Mouse (Mus musculus): ENCODE data around the gene Stat6. TPM values are rescaled to one million over a fixed set of nuclear protein-coding genes. Genes with fewer than 3 reads are reported as not detected.

Gene Stat6
- polyA plus RNA-seq (2012; rRNA removed): 18.8 and 20.1 TPM in 2 replicates

DNA sequence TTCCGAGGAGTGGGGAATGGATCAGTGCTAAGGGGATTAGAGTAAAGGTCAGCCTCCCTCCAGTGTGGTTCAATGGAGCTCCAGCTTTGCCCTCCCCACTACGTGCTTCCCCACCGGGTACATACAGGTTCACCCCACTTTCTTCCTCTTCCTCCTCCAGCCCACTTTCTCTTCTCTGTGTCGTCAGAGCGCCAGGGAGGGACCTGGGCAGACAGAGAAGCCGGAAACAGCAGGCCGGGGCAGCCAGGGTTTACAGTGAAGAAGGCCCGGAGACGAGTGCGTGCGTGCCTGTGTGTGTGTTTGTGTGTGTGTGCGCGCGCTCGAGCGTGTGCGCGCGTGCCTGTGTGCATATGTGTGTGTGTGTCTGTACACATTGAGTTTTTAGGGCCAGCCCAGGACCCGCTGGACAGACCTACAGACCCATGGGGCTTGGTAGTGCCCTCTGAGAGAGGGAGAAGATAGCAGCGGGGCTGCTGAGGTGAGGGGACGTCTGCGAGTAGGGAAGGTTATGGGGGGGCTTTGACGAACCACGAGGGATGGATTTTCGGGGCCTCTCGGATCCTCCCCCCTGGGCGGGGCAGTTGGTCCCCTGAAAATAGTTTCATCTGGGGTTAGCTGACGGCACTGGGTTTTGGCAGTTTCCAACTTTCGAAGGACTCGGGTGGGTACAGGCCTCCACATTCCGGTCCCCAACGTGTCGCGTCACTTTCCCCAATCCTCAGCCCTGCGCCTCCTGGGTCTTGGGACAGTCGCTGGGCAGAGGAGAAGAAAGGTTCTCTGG lies at the start of gene Stat6:
Stat6 (plus strand) TSS at position 215 of the 781 bp plus-strand sequence.

DNA sequence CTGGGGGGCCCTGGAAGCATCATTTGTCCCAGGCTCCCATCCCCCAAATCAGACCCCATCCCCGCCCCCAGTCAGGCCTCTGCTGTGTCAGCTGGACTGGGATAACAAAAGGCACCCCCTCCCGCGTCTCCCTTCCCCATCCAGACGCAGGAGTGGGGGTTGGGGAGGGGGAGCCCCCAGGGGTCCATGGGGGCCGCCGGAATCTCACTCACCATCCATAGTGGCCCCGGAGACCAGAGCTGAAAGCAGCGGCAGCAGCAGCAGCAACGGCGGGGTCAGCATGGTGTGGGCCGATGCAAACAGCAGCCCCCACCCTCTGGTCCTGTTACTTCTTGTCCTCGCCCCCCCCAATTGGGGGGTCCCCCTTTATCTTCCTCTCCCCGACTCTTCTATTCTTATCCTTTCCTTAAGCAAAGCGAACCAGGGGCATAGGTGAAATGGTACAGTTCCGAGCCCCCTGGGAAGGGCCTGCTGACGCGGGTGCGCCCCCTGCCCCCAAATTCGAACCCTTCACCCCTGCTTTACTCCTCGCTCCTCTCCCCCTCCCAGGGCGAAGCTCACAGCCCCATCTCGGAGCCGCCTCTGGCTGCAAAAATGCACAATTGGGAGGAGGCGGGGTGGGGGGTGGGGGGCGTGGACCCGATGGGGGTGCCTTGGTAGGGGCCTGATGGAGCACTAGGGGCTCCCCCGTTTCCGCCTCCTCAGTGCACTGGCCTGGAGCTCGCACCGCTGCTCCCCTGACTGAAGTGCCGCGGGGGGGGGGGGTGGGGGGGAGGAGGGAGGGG lies 22.2 kb upstream of the Stat6 start, which contains the start of gene Lrp1:
Lrp1 (minus strand) TSS at position 743 of the 785 bp plus-strand sequence.

DNA sequence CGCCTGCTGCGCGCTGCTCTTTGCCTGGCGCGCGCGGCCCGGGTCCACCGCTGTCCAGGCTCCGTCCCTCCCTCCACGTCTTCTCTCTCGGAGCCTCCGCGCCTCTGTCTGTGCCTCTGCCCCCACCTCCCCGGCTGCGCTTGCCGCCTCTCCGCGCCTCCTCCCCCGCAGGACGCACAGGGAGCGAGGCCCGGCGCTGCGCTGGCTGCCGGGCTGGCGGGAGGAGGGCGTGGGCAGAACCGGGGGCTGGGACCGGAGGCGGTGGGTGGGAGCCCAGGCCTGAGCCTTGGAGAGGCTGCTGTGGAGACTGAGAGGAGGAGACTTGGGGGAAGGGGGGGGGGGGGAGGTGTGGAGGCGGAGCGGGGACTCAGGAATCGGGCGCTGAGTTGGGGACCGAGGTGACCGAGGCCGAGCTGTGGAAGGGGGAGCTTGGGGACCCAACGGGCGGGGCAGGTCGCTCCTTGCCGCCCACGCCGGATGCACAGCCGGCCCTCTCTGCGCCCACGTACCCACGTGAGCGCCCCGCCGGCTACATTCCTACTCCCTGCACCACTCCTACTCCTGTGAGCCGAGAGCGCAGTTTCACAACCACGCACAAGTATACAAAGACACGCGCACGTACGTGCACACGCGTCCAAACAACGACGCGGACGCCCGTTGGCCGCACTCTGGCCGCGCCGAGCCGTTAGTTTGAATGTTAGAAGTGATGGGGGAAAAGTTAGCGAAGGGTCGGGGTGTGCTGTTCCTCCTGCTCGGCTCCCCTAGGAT lies 23.9 kb downstream of the Stat6 start, which contains the start of gene Nemp1:
Nemp1 (plus strand) TSS at position 401 of the 768 bp plus-strand sequence.

DNA sequence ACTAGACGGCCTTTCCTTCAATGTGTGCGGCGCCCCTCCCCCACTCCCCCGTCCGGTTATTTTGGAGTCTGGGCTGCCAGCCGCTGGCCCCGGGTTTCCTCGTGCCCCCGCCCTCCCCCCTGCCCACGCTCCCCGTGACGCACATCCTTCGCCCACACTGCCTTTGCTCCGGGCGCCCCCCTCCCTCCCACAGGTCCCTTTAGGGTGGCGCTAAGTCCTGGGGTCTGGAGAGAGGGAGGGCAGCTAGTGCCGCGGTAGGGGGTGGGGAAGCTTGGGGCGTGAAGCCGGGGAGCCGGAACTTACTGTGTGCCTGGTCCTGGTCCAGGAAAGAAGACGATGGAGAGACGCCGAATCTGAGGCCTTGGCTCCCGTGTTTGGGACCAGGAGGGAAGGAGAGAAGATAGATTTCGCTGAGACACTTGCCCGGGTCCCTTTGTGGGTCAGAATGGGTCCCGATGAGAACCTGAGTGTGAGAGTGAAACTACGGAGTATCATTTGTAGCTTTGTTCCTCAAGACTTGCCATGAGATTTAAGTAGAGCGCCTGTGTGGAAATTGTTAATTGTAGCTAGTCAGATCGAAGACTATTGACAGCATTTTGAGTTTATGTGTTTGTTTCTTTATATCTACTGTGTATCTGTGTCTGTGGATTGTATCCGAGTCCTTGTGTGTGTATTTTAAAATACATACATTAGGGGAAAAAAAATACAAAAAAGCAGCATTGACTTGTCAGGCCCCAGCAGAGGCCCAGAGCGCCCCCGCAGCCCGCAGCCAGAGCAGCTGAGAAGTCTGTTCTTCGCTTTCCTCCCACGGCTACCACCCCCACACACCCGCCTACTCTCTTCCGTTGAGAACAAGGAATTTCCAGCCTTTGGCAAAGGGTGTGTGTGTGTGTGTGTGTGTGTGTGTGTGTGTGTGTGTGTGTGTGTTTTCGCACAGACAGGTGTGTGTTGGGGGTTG lies 25.6 kb downstream of the Stat6 start, which contains the start of gene Nab2:
Nab2 (minus strand) TSS at position 476 of the 958 bp plus-strand sequence.

DNA sequence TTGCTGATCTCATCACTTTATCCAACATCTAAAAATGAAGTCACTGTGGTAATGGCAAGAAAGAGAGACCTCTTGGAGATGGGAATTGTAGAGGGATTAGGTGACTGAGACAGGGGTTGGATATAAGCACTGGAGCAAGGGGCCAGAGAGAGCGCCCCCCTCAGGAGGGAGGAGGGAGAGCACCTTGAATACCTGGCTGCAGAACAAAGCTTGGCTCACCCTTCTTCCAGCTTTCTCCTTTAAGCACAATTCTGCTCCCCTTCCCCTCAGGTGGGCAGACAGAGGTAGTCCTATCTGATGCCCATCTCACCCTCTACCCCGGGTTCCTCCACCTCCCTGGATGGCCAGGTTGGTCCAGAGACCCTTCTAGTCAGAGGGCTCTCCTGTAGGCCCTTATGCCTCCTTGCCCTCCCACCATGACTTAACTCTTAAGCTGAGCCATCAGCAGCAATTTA lies 62.0 kb downstream of the Stat6 start, which contains the start of gene Myo1a:
Myo1a (plus strand) TSS at position 405 of the 455 bp plus-strand sequence.

Other genes starting within 250 kb of the Stat6 start
- gene Stac3, start 141.3 kb upstream of the Stat6 start, polyA plus RNA-seq (2012; rRNA removed): 0.37 and 0.73 TPM in 2 replicates
- 58.2 and 83.8 TPM in 2 replicates for gene Ndufa4l2, start 128.0 kb upstream of the Stat6 start, polyA plus RNA-seq (2012; rRNA removed)
- gene Shmt2, start 120.5 kb upstream of the Stat6 start, polyA plus RNA-seq (2012; rRNA removed): 109 and 125 TPM in 2 replicates
- gene Nxph4, start 108.4 kb upstream of the Stat6 start, polyA plus RNA-seq (2012; rRNA removed): 0.03 and 0.07 TPM in 2 replicates
- gene Lrp1, start 21.8 kb upstream of the Stat6 start, polyA plus RNA-seq (2012; rRNA removed): 38.9 and 48.4 TPM in 2 replicates
- 4.6 and 6.2 TPM in 2 replicates for gene Nemp1, start 23.9 kb downstream of the Stat6 start, polyA plus RNA-seq (2012; rRNA removed)
- gene Nab2, start 25.6 kb downstream of the Stat6 start, polyA plus RNA-seq (2012; rRNA removed): 7.7 and 8.1 TPM in 2 replicates
- 0.17 and 0.19 TPM in 2 replicates for gene Myo1a, start 62.2 kb downstream of the Stat6 start, polyA plus RNA-seq (2012; rRNA removed)
- 6.1 and 6.2 TPM in 2 replicates for gene Tac2, start 81.5 kb downstream of the Stat6 start, polyA plus RNA-seq (2012; rRNA removed)
- gene Zbtb39, start 96.6 kb downstream of the Stat6 start, polyA plus RNA-seq (2012; rRNA removed): 2.8 and 3.2 TPM in 2 replicates
- gene Gpr182, start 108.7 kb downstream of the Stat6 start, polyA plus RNA-seq (2012; rRNA removed): 16.2 and 17.6 TPM in 2 replicates
- gene Rdh1, start 116.7 kb downstream of the Stat6 start, polyA plus RNA-seq (2012; rRNA removed): 0.14 and 0.21 TPM in 2 replicates
- 0.08 and 0.13 TPM in 2 replicates for gene Rdh16f1, start 116.8 kb downstream of the Stat6 start, polyA plus RNA-seq (2012; rRNA removed)
- 0.81 and 1.4 TPM in 2 replicates for gene Rdh9, start 133.4 kb downstream of the Stat6 start, polyA plus RNA-seq (2012; rRNA removed)
- 0.07 and 0.08 TPM in 2 replicates for gene Rdh16, start 158.2 kb downstream of the Stat6 start, polyA plus RNA-seq (2012; rRNA removed)
- 0.03 and 0.04 TPM in 2 replicates for gene Rdh19, start 206.9 kb downstream of the Stat6 start, polyA plus RNA-seq (2012; rRNA removed)
- gene Rdh16f2, start 223.5 kb downstream of the Stat6 start, polyA plus RNA-seq (2012; rRNA removed): 3.1 TPM in 2 replicates
- 220 and 280 TPM in 2 replicates for gene Rdh7, start 245.8 kb downstream of the Stat6 start, polyA plus RNA-seq (2012; rRNA removed)

Measured in liver, embryonic 18 days (tissue).